Mouse (Mus musculus): ENCODE measurements around the gene Arhgap9.

Arhgap9 gene

DNA sequence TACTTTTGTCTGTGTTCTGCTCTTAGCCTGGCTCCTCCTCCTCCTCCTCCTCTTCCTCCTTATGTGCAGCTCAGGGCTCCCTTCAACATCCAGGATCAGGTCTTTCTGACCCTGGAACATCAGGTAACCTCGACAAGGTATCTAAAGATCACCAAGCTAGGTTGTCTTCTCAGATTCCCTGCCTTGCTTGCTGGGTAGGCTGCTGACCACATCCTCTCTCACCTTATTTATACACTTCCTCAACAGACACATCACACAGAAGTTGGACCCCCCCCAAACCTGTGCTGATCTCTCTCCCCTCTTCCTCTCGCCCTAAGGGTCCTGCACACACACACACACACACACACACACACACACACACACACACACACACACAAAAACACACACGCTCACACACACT lies at the start of gene Arhgap9:
Gene Arhgap9, plus strand, starts transcription at position 344 of the 400 bp plus-strand sequence.
- DNase-seq, result no peak

DNA sequence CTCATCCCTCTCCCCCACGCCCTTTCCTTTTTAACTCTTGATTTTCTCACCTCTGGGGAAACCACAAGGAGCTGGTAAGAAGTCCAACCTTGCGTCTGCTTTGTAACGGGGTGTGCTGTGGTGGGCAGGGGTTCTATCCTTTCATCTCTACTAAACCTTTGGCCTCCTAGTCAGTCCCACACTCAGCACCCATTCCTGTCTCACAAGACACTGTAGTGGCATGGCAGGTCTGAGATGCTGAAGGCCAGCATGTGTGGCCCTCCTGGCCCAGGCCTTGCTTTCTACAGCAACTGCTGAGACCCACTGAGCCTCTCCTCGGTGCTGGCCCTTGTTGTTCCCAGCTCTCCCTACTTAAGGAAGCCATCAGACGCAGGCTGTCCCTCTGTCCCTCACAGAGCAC lies 49.4 kb upstream of the Arhgap9 start:
- DNase-seq, result no peak

DNA sequence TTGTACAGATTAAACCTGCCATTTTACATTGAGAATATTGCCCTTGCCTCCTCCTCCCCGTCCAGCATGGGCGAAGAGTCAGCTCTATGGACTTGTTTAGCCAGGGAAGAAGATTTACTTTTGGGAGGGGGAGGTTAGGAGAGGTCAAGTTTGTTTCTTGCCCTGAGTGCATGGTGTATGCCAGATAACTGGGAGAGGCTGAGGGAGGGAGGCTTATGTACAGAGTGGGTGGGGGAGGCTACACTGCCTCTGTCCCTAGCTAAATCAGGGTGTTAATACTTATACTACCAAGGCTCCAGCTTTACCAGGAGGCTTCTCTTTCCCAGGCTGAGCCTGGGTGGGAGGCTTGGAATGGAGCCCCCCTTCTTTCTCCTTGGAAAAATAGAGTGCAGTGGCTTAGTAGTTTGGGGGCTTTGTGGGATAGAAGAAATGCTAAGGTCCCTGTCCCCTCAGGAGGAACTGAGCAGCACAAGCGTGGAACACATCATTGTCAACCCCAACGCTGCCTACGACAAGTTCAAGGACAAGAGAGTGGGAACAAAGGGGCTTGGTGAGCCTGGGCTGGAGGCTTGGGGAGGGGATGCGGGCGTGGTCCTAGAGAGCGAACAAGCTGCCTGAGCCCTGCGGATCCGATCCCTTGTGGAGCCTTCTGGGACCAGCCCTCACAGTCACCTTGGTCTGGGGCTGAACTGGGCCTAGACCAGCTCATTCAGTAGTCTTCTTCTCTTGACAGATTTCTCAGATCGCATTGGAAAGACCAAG lies 47.3 kb upstream of the Arhgap9 start:
- DNase-seq, result no peak

DNA sequence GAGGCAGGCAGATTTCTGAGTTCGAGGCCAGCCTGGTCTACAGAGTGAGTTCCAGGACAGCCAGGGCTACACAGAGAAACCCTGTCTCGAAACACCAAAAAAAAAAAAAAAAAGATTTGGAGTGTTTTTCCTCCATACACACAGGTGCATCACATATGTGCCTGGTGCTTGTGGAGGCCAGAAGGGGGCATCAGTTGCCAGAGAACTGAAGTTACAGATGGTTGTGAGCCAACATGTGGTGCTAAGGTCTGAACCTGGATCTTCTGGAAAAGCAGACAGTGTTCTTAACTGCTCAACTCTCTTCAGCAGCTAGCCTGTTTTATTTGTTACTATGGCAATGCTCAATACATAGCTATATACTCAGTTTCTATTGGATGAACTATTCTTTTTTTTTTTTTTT lies 42.0 kb upstream of the Arhgap9 start:
- DNase-seq, result no peak

DNA sequence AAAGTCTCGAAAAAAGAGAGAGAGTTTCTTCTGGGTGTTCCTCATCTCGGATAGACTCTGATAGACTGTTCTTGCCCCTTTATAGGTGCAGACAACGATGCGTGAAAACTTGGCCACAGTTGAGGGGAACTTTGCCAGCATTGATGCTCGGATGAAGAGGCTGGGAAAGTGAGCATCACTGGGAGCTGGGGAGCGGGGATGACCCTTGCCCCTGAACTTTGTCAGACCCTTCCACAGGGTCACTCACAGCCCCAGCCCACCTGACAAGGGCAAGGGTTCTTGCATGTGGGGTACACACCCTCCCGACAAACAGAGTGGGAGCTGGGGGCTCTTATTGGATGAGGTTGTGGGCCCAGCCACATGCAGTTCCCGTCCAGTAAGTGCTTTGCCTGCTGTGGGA lies 40.4 kb upstream of the Arhgap9 start:
- no peak for DNase-seq

DNA sequence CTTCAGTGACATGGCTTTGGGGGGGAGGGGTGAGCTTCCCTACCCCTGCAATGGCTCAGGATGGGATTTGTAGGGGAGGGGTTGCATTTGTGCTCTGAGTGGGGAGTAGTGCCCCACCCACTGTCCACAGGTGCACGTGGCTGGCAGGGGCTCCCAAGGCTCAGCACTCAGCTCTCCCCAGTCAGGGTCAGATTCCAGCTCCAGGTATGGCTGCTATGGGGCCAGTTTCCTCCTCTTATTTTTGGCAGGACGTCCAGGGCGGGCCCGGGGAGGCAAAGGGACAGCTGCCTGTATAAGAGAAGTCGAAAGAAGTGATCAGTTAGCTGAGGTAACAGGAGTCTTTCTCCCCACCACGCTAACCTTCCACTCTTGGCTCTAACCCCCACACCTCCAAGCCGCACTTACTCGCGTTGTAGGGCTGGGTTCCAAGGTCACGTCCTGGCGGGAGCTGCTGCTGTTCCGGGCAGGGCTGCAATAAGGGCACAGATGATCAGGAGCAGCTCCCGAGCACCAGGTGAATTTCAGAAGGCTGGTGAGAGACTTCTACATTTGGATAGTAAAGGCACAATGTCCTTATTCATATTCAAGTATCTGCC lies 39.0 kb upstream of the Arhgap9 start:
- DNase-seq, result no peak

DNA sequence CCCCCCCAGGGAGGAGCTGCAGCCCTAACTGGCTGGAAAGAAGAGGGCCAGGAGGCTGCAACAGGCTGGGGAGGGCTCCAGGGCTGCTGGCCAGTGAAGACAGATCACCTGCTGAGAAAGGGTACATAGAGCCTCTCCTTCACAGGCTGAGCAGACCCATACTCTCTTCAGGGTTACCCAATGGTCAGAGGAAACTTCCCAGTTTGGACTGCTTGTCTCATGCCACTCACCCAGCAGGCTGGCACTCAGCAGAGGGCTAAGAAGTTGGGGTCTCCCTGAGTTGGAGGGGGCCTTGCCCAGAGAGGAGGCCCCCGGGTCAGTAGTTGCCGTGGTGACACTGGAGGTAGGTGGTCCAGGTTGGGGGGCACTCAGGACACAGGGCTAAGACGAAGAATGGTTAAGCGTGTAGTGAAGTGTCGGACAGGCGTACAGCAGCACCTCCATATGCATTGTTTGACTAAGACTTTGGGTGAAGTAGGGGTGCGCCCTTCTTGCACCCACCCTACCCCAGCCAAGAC lies 37.6 kb upstream of the Arhgap9 start:
- DNase-seq, result no peak

DNA sequence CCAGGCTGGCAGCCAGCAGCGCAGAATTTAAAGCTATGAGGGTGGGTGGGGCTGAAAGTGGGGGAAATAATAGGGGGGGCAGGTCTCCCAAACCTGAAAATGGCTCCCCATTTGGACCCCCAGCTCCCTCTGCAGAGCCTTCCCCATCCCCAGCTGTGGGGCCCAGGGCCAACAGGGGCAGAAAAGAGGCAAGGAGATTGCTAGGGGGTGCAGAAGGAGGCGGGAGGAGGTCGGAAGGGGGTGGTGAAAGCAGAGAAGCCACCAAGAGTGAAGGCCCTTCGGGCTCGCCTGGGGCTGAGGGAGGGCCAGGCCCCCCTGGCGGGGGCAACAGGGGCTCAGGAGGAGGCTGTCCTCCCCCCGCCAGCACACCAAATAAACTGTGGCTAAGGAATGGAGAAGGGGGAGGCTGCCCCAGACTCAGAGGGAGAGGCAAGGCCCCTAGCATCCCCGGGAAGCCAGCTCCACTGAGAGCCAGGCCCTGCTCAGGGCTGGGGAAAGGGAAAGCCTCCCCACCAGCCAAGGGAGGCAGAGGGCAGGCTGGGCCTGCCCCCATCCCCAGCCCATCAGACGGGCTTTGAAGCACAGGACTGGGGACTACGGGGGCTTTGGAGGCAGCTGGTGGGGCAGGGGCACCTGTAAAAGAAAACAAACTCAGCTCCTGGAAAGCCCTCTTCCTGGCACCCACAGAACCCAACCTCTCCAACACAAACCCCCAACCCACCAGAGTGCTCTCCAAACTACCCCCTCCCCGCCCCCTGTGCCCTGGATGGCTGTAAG lies 36.9 kb upstream of the Arhgap9 start:
- no peak for DNase-seq

DNA sequence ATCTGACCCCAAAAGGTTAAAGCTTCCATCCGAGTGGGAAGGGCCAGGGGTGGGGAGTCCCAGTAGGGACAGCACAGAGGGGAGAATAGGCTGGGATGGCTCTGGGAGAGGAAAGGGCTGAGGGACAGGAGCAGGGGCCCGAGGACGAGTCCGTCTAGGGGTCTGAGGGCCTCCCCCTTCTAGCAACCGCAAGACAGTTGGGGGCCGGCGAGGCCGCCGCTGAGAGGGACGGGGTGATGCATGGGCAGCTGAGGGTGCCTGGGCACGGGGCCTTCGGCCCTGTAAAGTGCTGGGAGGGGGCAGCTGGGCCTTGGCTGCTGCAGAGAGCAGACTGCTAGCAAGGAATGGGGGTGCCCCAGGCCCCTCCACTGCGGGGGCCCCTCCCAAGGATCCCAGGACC lies 36.1 kb upstream of the Arhgap9 start:
- no peak for DNase-seq

DNA sequence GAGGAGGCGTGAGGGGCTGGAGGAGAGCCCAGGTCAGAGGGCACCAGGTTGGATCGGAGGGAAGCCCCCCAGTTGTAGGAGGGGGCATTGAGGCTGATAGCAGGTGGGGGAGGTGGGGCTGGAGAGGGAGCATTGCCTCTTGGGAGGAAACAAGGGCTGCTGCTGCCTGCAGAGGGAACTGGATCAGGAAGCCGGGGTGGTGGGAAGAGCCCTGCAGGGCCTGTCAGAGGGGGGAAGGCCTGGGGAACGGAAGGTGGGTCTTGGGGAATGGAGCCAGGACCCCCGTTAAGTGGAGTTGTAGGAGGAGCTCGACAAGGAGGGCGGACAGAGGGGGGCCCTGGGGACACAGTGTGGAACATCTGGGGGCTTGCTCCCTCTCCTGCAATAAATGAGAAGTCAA lies 35.6 kb upstream of the Arhgap9 start:
- DNase-seq, result no peak

DNA sequence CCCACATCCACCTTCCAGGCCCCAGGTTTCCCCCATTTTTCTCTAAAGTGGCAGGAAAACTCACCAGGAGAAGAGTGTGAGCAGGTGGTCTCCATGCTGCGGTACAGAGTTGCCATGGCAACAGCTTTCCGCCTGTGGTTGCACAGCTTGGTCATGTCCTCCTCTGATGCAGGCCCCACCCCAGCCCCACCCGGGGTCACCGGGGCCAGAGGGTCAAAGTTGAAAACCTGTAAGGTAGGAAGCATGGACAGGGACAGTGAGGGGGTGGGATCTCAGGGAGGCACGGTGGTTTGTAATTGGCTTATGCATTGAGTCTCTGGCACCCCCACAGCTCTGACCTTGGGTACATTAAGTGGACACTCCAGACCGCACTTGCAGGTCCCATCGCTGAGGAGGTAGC lies 35.0 kb upstream of the Arhgap9 start:
- DNase-seq, result no peak

DNA sequence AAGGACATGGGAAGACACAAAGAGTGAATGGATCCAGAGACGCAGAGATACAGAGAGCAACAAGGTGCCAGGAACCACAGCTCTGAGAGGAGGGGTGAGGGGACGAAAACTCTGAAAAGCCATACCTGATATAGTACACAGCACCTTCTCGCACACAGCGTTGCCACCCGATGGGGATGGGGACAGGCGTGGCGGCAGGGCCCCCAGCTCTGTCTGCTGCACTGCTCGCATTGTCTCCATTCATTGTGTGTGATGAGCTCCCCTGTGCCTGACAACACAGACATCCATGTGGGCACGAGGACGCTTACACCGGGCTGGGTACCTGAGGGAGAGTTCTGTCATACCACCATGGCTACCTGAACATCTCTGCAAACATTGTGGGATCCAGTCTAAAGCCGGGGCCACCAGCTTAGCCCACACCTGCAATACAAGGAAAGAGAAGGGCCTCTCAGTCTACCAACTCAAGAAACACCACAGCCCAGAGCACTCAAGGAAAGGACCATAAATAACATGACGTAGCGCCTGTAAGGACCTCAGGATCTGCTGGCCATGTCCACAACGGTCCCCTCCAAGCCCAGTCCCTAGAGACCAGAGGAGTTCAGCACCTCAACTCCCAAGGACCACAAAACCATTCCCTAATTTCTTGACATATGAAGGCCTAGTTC lies 34.4 kb upstream of the Arhgap9 start:
- DNase-seq, result no peak

DNA sequence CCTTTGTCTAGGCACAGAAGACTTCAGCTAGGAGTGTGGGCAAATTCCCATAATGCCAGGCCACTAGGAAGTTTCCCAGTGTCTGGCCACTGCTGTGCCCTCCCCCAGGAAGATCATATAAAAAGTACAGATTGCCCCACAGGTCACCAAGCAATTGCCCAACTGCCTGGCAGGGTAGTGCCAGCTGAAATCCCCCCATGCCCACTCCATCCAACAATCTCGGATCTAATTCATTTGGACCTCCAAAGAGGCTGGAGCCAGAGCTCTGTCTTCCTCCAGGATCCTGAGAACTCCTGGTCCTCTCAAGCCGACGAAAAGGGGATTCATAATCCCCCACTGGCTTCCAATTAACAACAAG lies 33.8 kb upstream of the Arhgap9 start:
- DNase-seq, result no peak

DNA sequence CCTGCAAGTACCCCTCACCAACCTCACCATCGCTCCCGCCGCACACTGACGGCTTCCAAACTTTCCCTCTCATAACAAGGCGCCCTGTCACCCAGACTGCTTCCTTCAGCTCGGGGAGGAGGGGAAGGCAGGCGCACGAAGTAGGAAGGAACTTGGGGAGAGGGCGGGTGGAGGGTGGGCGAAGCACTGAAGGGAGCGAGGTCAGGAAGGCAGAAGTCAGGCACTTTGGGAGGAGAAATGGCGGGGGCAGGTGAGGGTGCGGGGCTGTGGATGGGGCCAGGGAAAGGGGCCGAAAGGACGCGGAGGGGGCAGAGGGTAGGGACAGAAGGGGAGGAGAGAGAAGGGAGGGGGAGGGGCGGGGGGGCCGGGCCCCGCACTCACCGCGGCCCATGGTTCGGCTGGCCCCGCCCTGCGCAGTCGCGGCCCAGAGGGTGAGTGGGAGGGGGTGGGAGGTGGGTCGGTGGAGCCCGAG lies 33.4 kb upstream of the Arhgap9 start:
- peak; percentile 65 for DNase-seq

DNA sequence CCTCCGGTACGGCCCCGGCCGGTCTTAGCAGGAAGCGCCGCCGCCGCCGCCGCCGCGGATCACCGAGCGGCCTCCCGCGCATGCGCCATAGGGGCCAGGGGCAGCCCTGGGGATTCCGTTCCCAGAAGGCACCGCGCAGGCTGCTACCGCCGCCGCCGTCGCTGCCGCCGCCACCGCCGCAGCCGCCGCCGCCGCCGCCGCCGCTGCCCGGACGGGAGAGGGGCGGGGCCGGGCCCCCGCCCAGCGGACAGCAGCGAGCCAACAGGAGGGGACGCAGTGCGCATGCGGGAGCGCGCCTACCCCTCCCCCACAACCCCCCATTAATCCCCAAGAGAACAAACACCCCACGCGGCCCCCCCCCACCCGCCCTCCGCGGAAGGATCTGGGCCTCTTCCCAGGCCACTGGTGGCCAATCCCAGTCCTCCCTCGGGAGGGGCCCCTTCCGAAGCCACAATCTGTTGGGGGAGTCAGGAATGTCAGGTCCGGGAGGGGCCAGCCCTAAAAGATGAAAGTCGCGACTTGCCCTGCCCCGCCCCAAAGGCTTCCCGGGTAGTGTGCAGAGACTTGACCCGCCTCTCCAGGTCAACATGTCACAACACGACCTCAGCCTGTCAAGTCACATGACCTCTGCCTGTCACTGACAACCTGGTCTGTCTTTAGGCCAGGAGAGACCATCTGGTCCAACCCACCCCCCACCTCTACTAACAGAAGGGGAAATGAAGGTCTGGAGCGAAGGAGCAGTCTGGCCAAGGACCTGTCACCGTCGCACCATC lies 32.8 kb upstream of the Arhgap9 start, which contains the start of gene Mbd6:
Gene Mbd6, minus strand, starts transcription at position 219 of the 773 bp plus-strand sequence.
- DNase-seq, result peak; percentile 91

DNA sequence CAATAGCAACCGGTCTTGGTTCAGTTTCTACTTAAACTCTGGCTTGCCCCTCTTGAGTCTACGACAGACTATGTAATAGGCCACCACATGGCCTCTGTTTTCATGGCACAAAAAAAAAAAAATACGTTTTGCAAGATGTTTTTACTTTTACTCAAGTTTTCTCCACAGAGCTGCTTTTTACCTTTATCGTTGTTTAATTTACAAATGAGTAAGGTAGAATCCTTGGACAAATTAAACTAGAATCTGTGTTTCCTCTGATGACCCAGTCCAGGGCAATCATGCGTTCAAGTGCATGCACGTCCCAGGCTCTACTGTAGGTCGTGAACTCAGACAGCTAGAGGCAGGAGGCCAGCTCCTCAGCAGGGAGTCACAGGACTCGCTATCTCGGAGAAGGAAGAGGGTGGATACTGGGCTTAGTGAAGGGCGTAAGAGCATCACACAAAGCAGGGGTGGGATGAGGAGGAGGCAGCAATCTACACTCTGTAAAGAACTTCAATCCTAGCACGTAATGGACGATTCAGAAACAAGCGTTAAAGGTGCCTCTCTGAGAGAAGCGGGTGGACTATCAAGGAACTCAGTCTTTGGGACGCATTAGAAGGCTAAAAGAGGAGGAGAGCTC lies 32.1 kb upstream of the Arhgap9 start:
- peak; percentile 56 for DNase-seq

DNA sequence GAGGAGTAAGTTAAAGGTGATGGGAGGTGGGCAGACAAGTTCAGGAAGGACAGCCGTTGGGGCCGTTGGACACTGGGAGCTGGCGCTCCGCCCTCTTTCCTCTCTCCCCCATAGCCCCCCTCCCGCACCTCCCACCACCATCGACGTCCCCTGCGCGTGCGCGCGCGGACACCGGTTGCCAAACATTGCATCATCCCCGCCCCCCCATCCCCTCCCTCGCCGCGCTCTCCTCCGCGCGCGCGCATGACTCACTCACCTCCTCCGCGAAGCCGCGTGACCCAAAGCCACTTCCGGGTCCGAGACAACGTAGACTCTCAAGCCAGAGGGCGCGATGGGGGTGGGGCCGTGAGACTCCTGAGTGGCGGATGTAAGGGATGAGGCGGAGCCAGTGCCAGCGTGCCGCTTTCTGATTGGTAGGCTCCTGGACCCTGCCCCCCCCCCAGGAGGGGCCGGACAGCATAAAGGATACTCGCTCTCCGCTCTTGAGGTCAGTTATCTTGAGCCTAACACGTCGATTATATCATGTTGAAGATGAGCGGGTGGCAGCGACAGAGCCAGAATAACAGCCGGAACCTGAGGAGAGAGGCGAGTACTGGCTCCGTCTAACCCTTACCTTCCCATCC lies 31.3 kb upstream of the Arhgap9 start:
- DNase-seq, result peak; percentile 100

DNA sequence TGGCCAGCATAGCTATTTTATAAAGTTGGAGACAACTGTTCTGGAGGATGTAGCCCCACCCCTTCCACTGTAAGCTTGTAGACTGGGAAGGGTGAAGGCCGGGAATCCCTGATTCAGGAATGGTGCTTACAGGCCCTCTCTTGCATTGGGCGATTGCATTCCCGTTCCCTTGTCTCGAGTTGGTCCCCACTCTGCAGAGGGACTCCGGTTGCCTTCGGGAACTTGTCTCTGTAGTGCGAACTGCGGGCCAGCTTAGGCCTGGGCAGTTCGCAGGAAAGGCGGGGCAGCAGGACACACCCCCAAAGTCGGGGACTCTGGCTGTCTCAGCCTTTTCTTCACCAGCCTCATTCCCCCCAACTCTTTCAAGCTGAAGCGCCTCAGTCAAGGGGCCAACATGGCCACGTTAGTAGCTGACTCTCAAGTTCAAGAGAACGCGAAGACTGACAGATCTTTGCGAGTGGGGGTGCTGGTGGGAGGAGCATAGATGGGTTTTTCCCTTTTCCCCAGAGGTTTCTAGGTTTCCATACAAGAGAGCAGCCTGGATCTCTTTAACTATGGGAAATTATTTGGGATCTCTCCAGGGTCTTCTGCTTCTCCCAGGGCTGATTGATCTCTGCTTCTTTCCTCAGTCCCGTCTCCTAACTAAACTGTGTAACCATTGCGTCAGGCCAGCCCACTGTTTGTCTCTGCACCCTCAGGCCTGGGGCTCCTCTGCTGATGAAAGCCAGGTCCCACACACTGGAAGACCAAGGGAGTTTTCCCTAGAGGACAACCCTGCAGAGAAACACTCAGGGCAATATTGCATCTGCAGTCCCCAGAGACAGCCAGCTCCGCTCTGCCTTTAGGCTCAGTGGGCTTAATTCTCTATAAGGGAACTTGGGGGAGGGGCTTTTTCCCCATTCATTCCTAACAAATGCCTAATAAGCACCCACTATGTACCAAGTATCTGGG lies 30.6 kb upstream of the Arhgap9 start:
- DNase-seq, result peak; percentile 62

DNA sequence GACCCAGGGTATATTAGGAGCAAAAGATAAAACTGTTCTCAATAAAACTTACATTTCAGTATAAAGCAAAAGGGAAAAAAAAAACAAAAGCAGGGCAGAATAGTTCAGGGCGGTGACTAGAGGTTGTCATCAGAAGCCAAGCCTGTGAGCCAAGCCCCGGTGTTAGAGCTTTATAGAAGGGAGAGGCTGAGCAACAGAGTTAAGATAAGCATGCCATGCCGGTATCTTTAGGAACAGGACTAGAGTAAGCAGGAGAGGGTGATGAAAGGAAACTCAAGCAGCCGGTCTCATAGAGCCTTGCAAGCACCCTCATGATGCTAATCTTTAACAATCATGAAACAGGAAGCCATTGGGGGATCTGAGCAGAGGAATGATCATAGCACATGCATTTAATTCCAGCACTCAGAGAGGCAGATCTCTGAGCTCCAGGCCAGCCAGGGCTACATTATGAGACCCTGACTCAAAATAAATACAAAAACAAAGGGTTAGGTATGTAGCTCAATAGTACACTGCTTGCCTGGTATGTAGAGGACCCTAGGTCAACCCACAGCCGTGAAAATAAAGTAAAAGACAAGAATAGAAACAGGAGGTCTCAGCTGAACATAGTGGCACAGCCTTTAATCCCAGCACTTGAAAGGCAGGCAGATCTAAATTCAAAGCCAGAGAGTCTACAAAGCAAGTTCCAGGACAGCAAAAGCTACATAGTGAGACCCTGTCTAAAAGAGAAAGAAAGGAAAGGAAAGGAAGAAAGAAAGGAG lies 29.7 kb upstream of the Arhgap9 start:
- DNase-seq, result no peak

Data from lung, postnatal 14 days (tissue).